In the genomic region with DNA sequence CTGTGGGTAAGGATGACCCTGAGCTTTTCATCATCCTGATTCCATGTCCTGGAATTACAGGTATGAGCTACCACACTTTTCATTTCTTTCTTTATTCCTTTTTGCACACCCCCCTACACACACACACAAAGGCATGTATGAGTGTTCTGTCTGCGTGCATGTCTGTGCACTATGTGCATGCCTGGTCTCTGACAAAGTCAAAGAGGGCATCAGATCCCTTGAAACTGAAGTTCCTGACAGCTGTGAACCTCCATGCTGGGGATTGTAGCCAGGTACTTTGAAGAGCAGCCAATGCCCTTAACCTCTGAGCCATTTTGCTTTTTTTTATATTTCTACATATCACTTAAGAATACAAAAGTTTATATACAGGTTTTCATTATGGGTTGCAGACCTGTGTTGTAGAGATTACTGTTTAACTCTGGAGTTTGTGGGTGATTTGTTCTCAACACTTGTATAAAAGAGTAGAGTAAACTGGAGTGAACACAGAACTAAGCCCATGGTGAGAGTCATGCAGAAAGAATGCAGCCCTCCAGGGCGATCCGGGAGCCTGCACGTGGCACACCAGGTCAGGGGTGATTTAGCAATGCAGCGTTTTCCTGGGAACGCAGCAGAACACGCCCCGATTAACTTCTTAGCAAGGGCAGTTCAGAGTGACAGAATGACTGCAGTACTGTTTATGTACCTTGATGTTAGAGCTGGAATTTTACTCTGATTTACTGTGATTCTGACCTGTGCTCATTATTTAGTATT, we compare ENCODE assay signal across 8 mouse cellular contexts. TPM values are rescaled to one million over a fixed set of nuclear protein-coding genes. Genes with fewer than 3 reads are reported as not detected.
DNase-seq lines count a peak whose midpoint lies in the region; ATAC-seq and TF ChIP-seq lines count a peak whose summit lies in the region.

No protein-coding gene starts in this region.

- no peaks in the 10 kb centered on the region for H3K9me3 ChIP-seq in midbrain, embryonic 10.5 days (replicated peaks)
- H3K9me3 ChIP-seq in midbrain, postnatal 0 days (ENCODE audit: low read length) = no peaks in the 10 kb centered on the region

- H3K27me3 ChIP-seq in midbrain, embryonic 10.5 days (ENCODE audit: low read depth, poor library complexity, severe bottlenecking) = no peaks in the 10 kb centered on the region
- H3K27me3 ChIP-seq in midbrain, postnatal 0 days (ENCODE audit: insufficient read depth, low read length) = no peaks in the 10 kb centered on the region

- no peak for ATAC-seq in midbrain, postnatal 0 days (ENCODE audit: low FRiP score)
- no peak for ATAC-seq in frontal cortex, adult (ENCODE audit: low TSS enrichment)

- TF ChIP-seq CTCF in midbrain, postnatal 0 days (IDR thresholded peaks at IDR 0.05) = no peak

- peak; percentile 31 for DNase-seq in midbrain, embryonic 10.5 days (ENCODE audit: low spot score)
- no peak for DNase-seq in midbrain, postnatal 0 days (ENCODE audit: low spot score)
- DNase-seq in heart, adult 9 months (ENCODE audit: low spot score in 2 of 2) = peak; percentile 49 to 71
- peak; percentile 79 to 88 for DNase-seq in kidney, postnatal 36 days
- peak; percentile 70 for DNase-seq in mesoderm, embryonic 11.5 days (ENCODE audit: low read depth, low spot score)
- DNase-seq in left cerebral cortex, adult 9 months (ENCODE audit: low spot score in 2 of 2) = no peak
- DNase-seq in cerebellum, adult 9-10 months = no peak

- H3K27ac ChIP-seq in midbrain, embryonic 10.5 days (replicated peaks) = no peak overlapping the region
- no peak overlapping the region for H3K27ac ChIP-seq in midbrain, postnatal 0 days (ENCODE audit: low read depth, low read length)

- no peak overlapping the region for H3K4me2 ChIP-seq in midbrain, postnatal 0 days (ENCODE audit: low read depth, low read length, poor library complexity, severe bottlenecking)

- WGBS in midbrain, embryonic 10.5 days = 37% methylated on average over 8 of the region's 8 CpGs
- WGBS in midbrain, postnatal 0 days = 25% methylated on average over 8 of the region's 8 CpGs

- H3K36me3 ChIP-seq in midbrain, embryonic 10.5 days = peaks cover 3% of the 10 kb centered on the region
- peaks cover 3% of the 10 kb centered on the region for H3K36me3 ChIP-seq in midbrain, postnatal 0 days (ENCODE audit: insufficient read depth, low read length)

- no peak overlapping the region for H3K4me3 ChIP-seq in midbrain, embryonic 10.5 days
- no peak overlapping the region for H3K4me3 ChIP-seq in midbrain, postnatal 0 days (ENCODE audit: low read depth, low read length)

- H3K4me1 ChIP-seq in midbrain, embryonic 10.5 days = peaks cover 28% of the 10 kb centered on the region
- no peaks in the 10 kb centered on the region for H3K4me1 ChIP-seq in midbrain, postnatal 0 days (ENCODE audit: insufficient read depth, low read length)

- H3K9ac ChIP-seq in midbrain, postnatal 0 days (replicated peaks; ENCODE audit: low read length, poor library complexity, severe bottlenecking) = no peak overlapping the region

RNA-seq across cellular contexts. Expression of gene Trak2, which starts 22.2 kb away (rescaled TPM):
- polyA plus RNA-seq in midbrain, embryonic 10.5 days (2016; fragmentation: Nextera tagmentation; extraction: Ambion mirVana) = 8.9 and 11.3 TPM in 2 replicates
- 40.4 and 46.7 TPM in 2 replicates for total RNA-seq in midbrain, postnatal 0 days (2014; rRNA removed)
- polyA plus RNA-seq in midbrain, postnatal 0 days (2015; fragmentation: Nextera tagmentation; extraction: Ambion mirVana) = 11.5 and 13.3 TPM in 2 replicates

RNA-seq across cellular contexts. Expression of gene Stradb, which starts 22.2 kb away (rescaled TPM):
- 26.8 and 33.9 TPM in 2 replicates for polyA plus RNA-seq in midbrain, embryonic 10.5 days (2016; fragmentation: Nextera tagmentation; extraction: Ambion mirVana)
- 53.3 and 53.9 TPM in 2 replicates for total RNA-seq in midbrain, postnatal 0 days (2014; rRNA removed)
- 108 and 115 TPM in 2 replicates for polyA plus RNA-seq in midbrain, postnatal 0 days (2015; fragmentation: Nextera tagmentation; extraction: Ambion mirVana)

Comparison
In these comparisons a context has a peak if more than half of its experiments do, and no peak if none do; other contexts are left out.
1. DNase-seq: peak in midbrain, embryonic 10.5 days (single experiment), heart, adult 9 months (2 of 2), kidney, postnatal 36 days (2 of 2) and mesoderm, embryonic 11.5 days (single experiment); none in midbrain, postnatal 0 days (single experiment), left cerebral cortex, adult 9 months (0 of 2) and cerebellum, adult 9-10 months (single experiment).